Mouse (Mus musculus): ENCODE data around the gene Arhgap8. TPM values are rescaled to one million over a fixed set of nuclear protein-coding genes. Genes with fewer than 3 reads are reported as not detected.

Gene Arhgap8
- polyA plus RNA-seq, 1 experiment from 2014 or later = 0.87 TPM

GRCm38 (mm10) chr15:84691513-84691912, 28.3 kb upstream of the Arhgap8 start:
- peaks cover 27% of the 10 kb centered on the region; the same call in 1 of the 2 replicates for H3K36me3 ChIP-seq (replicated peaks; ENCODE audit: control insufficient read depth, insufficient read depth)
- no peak overlapping the region for H3K9ac ChIP-seq
- 92% methylated on average over 6 of the region's 6 CpGs for WGBS
- DNase-seq (ENCODE audit: low spot score) (no peak), ATAC-seq (ENCODE audit: low FRiP score) (no peak)
- no peaks in the 10 kb centered on the region for H3K4me1 ChIP-seq (replicated peaks; ENCODE audit: control insufficient read depth, insufficient read depth, low read length)
- no peak overlapping the region for H3K27ac ChIP-seq
- no peaks in the 10 kb centered on the region for H3K9me3 ChIP-seq (ENCODE audit: control insufficient read depth, low read length)
- no peaks in the 10 kb centered on the region for H3K27me3 ChIP-seq (ENCODE audit: control insufficient read depth, insufficient read depth, low read length)
- H3K4me2 ChIP-seq (replicated peaks) = no peak overlapping the region
- no peak overlapping the region for H3K4me3 ChIP-seq (replicated peaks; ENCODE audit: low read length)

GRCm38 (mm10) chr15:84692645-84693044, 27.2 kb upstream of the Arhgap8 start:
- Histone ChIP-seq H3K9me3 (ENCODE audit: control insufficient read depth, low read length) (no peaks in the 10 kb centered on the region), H3K4me2 (replicated peaks) (no peak overlapping the region), H3K27me3 (ENCODE audit: control insufficient read depth, insufficient read depth, low read length) (no peaks in the 10 kb centered on the region), H3K36me3 (replicated peaks; ENCODE audit: control insufficient read depth, insufficient read depth) (peaks cover 27% of the 10 kb centered on the region; the same call in 1 of the 2 replicates), H3K27ac (no peak overlapping the region), H3K4me3 (replicated peaks; ENCODE audit: low read length) (no peak overlapping the region), H3K4me1 (replicated peaks; ENCODE audit: control insufficient read depth, insufficient read depth, low read length) (no peaks in the 10 kb centered on the region), H3K9ac (no peak overlapping the region)
- ATAC-seq (ENCODE audit: low FRiP score) (no peak), DNase-seq (ENCODE audit: low spot score) (no peak)
- WGBS = 94% methylated on average over 7 of the region's 7 CpGs

GRCm38 (mm10) chr15:84696021-84696420, 23.8 kb upstream of the Arhgap8 start:
- DNase-seq (ENCODE audit: low spot score) (no peak), ATAC-seq (ENCODE audit: low FRiP score) (no peak)
- Histone ChIP-seq H3K36me3 (replicated peaks; ENCODE audit: control insufficient read depth, insufficient read depth) (peaks cover 28% of the 10 kb centered on the region), H3K9me3 (ENCODE audit: control insufficient read depth, low read length) (no peaks in the 10 kb centered on the region), H3K4me2 (replicated peaks) (no peak overlapping the region), H3K9ac (no peak overlapping the region), H3K4me3 (replicated peaks; ENCODE audit: low read length) (no peak overlapping the region), H3K27ac (no peak overlapping the region), H3K27me3 (ENCODE audit: control insufficient read depth, insufficient read depth, low read length) (no peaks in the 10 kb centered on the region), H3K4me1 (replicated peaks; ENCODE audit: control insufficient read depth, insufficient read depth, low read length) (no peaks in the 10 kb centered on the region)
- WGBS = 70% methylated on average over 4 of the region's 4 CpGs

GRCm38 (mm10) chr15:84697611-84698011, 22.2 kb upstream of the Arhgap8 start:
- H3K4me2 ChIP-seq (replicated peaks) = no peak overlapping the region
- no peaks in the 10 kb centered on the region for H3K27me3 ChIP-seq (ENCODE audit: control insufficient read depth, insufficient read depth, low read length)
- H3K4me1 ChIP-seq (replicated peaks; ENCODE audit: control insufficient read depth, insufficient read depth, low read length) = no peaks in the 10 kb centered on the region
- DNase-seq (ENCODE audit: low spot score) (no peak), ATAC-seq (ENCODE audit: low FRiP score) (no peak; the same call in 1 of the 2 replicates)
- no peak overlapping the region for H3K27ac ChIP-seq
- no peak overlapping the region for H3K4me3 ChIP-seq (replicated peaks; ENCODE audit: low read length)
- 81% methylated on average over 11 of the region's 11 CpGs for WGBS
- no peaks in the 10 kb centered on the region for H3K9me3 ChIP-seq (ENCODE audit: control insufficient read depth, low read length)
- H3K36me3 ChIP-seq (replicated peaks; ENCODE audit: control insufficient read depth, insufficient read depth) = peaks cover 39% of the 10 kb centered on the region
- no peak overlapping the region for H3K9ac ChIP-seq

- Histone ChIP-seq H3K4me1 (replicated peaks; ENCODE audit: control insufficient read depth, insufficient read depth, low read length) (no peaks in the 10 kb centered on the region), H3K36me3 (replicated peaks; ENCODE audit: control insufficient read depth, insufficient read depth) (peaks cover 43% of the 10 kb centered on the region), H3K9me3 (ENCODE audit: control insufficient read depth, low read length) (no peaks in the 10 kb centered on the region), H3K4me2 (replicated peaks) (no peak overlapping the region), H3K27ac (no peak overlapping the region), H3K27me3 (ENCODE audit: control insufficient read depth, insufficient read depth, low read length) (no peaks in the 10 kb centered on the region), H3K4me3 (replicated peaks; ENCODE audit: low read length) (no peak overlapping the region), H3K9ac (no peak overlapping the region)
- ATAC-seq (ENCODE audit: low FRiP score) = no peak
- WGBS = 76% methylated on average over 2 of the region's 2 CpGs
- no peak for DNase-seq (ENCODE audit: low spot score)
These were observed 21.7 kb upstream of the Arhgap8 start for GRCm38 (mm10) chr15:84698189-84698588.

- Histone ChIP-seq H3K9me3 (ENCODE audit: control insufficient read depth, low read length) (no peaks in the 10 kb centered on the region), H3K4me1 (replicated peaks; ENCODE audit: control insufficient read depth, insufficient read depth, low read length) (no peaks in the 10 kb centered on the region), H3K36me3 (replicated peaks; ENCODE audit: control insufficient read depth, insufficient read depth) (peaks cover 25% of the 10 kb centered on the region), H3K4me3 (replicated peaks; ENCODE audit: low read length) (no peak overlapping the region), H3K27ac (no peak overlapping the region), H3K27me3 (ENCODE audit: control insufficient read depth, insufficient read depth, low read length) (no peaks in the 10 kb centered on the region), H3K9ac (no peak overlapping the region), H3K4me2 (replicated peaks) (no peak overlapping the region)
- no peak for ATAC-seq (ENCODE audit: low FRiP score)
- WGBS = 58% methylated on average over 6 of the region's 6 CpGs
- DNase-seq (ENCODE audit: low spot score) = no peak
These were observed 19.6 kb upstream of the Arhgap8 start for GRCm38 (mm10) chr15:84700147-84700794.

GRCm38 (mm10) chr15:84701947-84702346, 17.9 kb upstream of the Arhgap8 start:
- WGBS = 25% methylated on average over 4 of the region's 4 CpGs
- Histone ChIP-seq H3K4me2 (replicated peaks) (no peak overlapping the region), H3K36me3 (replicated peaks; ENCODE audit: control insufficient read depth, insufficient read depth) (peaks cover 25% of the 10 kb centered on the region), H3K27me3 (ENCODE audit: control insufficient read depth, insufficient read depth, low read length) (no peaks in the 10 kb centered on the region), H3K4me1 (replicated peaks; ENCODE audit: control insufficient read depth, insufficient read depth, low read length) (no peaks in the 10 kb centered on the region), H3K4me3 (replicated peaks; ENCODE audit: low read length) (no peak overlapping the region), H3K9me3 (ENCODE audit: control insufficient read depth, low read length) (no peaks in the 10 kb centered on the region), H3K27ac (no peak overlapping the region), H3K9ac (no peak overlapping the region)
- DNase-seq (ENCODE audit: low spot score) = peak; percentile 63
- no peak for ATAC-seq (ENCODE audit: low FRiP score)

GRCm38 (mm10) chr15:84702391-84703345, 17.2 kb upstream of the Arhgap8 start:
- Histone ChIP-seq H3K27me3 (ENCODE audit: control insufficient read depth, insufficient read depth, low read length) (no peaks in the 10 kb centered on the region), H3K36me3 (replicated peaks; ENCODE audit: control insufficient read depth, insufficient read depth) (peaks cover 25% of the 10 kb centered on the region), H3K9me3 (ENCODE audit: control insufficient read depth, low read length) (no peaks in the 10 kb centered on the region), H3K4me2 (replicated peaks) (no peak overlapping the region), H3K4me1 (replicated peaks; ENCODE audit: control insufficient read depth, insufficient read depth, low read length) (no peaks in the 10 kb centered on the region), H3K27ac (no peak overlapping the region), H3K4me3 (replicated peaks; ENCODE audit: low read length) (no peak overlapping the region), H3K9ac (no peak overlapping the region)
- 91% methylated on average over 29 of the region's 29 CpGs for WGBS
- DNase-seq (ENCODE audit: low spot score) (no peak), ATAC-seq (ENCODE audit: low FRiP score) (no peak)

GRCm38 (mm10) chr15:84703992-84704391, 15.9 kb upstream of the Arhgap8 start:
- Histone ChIP-seq H3K9ac (no peak overlapping the region), H3K4me2 (replicated peaks) (no peak overlapping the region), H3K36me3 (replicated peaks; ENCODE audit: control insufficient read depth, insufficient read depth) (peaks cover 25% of the 10 kb centered on the region), H3K27ac (no peak overlapping the region), H3K4me3 (replicated peaks; ENCODE audit: low read length) (no peak overlapping the region), H3K4me1 (replicated peaks; ENCODE audit: control insufficient read depth, insufficient read depth, low read length) (no peaks in the 10 kb centered on the region), H3K9me3 (ENCODE audit: control insufficient read depth, low read length) (no peaks in the 10 kb centered on the region), H3K27me3 (ENCODE audit: control insufficient read depth, insufficient read depth, low read length) (no peaks in the 10 kb centered on the region)
- DNase-seq (ENCODE audit: low spot score) (no peak), ATAC-seq (ENCODE audit: low FRiP score) (no peak)
- WGBS = 89% methylated on average over 7 of the region's 7 CpGs
